Mouse (Mus musculus): ENCODE data around the gene Prkce. TPM values are rescaled to one million over a fixed set of nuclear protein-coding genes. Genes with fewer than 3 reads are reported as not detected.
A peak's percentile ranks its signal among the peaks of the same experiment; 100 is the strongest.

Prkce gene
- polyA plus RNA-seq, 1 experiment from 2014 or later: 1.9 TPM

DNA sequence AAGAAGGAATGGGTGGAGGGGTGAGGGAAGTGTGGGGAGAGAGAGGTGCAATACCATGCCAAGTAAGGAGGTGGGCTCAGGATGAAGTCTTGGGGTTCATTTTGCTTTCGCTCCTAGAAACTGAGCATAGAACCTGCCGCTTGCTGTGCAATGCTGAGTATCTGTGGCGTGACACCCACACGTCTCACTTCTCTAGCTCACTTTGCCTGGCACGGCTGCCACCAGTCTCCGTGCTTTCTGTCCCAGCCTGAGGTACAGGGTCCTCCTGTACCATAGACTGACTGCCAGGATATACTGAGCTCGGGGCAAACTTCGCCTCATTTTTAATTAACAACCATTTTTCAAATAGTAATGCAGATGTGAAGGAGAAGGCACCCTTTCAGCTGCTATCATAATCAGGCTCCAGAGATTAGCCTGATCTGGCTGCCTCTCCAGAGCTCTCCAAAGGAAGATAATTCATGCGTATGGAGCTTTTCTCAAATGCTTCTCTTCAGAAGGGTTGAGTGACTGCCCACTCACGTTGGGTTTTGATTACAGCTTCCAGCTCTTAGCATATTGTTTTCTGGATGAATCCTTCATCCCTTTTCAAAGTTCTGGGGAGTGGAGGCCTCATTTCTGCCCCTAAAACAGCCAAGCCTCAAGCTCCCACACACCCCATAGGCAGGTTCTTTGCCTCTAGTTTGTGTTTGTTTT lies 253.2 kb downstream of the Prkce start:
- 76% methylated on average over 10 of the region's 10 CpGs for WGBS (ENCODE audit: insufficient replicate concordance)
- Histone ChIP-seq H3K27me3 (replicated peaks) (no peaks in the 10 kb centered on the region), H3K9me3 (replicated peaks) (0 out of 2 replicates have a peak, but pooled peaks cover 5% of the 10 kb centered on the region), H3K9ac (no peak overlapping the region), H3K4me1 (peaks cover 6% of the 10 kb centered on the region; the same call in 1 of the 2 replicates), H3K27ac (no peak overlapping the region), H3K36me3 (no peaks in the 10 kb centered on the region), H3K4me3 (no peak overlapping the region), H3K4me2 (no peak overlapping the region)
- ATAC-seq: no peak

DNA sequence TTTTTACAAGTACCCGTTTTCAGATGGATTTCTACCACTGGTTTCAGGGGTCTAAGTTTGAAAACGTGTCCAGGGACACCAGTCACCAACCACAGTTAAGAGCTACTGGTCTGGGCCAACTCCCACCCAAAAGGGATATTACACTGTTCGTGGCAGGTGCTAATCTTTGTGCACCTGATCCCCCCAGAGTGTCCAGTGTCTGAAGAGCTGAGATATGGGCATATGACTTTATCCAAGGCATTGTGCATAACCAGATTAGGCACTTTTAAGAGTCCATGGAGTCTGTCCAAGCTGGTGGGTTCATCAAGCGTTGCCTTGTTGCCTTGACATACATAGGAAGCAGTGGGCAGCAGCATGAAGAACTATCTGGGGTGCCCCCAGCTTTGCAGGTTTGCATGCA lies 254.4 kb downstream of the Prkce start:
- peak; percentile 32 for ATAC-seq

DNA sequence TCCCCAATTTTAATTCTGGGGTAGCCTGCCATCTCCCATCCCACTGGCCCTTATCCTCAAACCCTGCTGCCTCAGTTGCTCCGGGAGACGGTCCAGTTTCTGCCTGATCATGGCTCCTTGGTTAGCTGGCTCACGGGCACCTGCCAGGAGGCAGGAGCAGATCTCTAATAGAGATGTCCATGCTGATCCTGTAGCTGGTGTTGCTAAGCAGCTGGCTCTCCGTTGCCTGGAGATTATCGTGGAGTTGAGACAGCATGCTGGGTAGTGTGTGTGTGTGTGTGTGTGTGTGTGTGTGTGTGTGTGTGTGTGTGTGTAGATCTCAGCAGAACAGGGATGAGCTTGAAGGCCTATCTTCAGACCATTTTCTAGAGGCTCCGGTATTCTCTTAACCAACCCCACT lies 262.3 kb downstream of the Prkce start:
- H3K9me3 ChIP-seq (replicated peaks): 0 out of 2 replicates have a peak, but pooled peaks cover 3% of the 10 kb centered on the region
- no peaks in the 10 kb centered on the region for H3K4me1 ChIP-seq
- H3K4me2 ChIP-seq: no peak overlapping the region
- no peaks in the 10 kb centered on the region for H3K36me3 ChIP-seq
- H3K4me3 ChIP-seq: no peak overlapping the region
- ATAC-seq: no peak
- 78% methylated on average over 6 of the region's 6 CpGs for WGBS (ENCODE audit: insufficient replicate concordance)
- H3K27ac ChIP-seq: no peak overlapping the region
- no peaks in the 10 kb centered on the region for H3K27me3 ChIP-seq (replicated peaks)
- H3K9ac ChIP-seq: no peak overlapping the region

More for the DNA sequence above, 254.4 kb downstream of the Prkce start:
- Histone ChIP-seq H3K27ac (no peak overlapping the region), H3K27me3 (replicated peaks) (no peaks in the 10 kb centered on the region), H3K9me3 (replicated peaks) (0 out of 2 replicates have a peak, but pooled peaks cover 5% of the 10 kb centered on the region), H3K36me3 (no peaks in the 10 kb centered on the region), H3K4me1 (peaks cover 6% of the 10 kb centered on the region; the same call in 1 of the 2 replicates), H3K4me3 (no peak overlapping the region), H3K4me2 (no peak overlapping the region), H3K9ac (no peak overlapping the region)
- 35% methylated on average over 4 of the region's 4 CpGs for WGBS (ENCODE audit: insufficient replicate concordance)

DNA sequence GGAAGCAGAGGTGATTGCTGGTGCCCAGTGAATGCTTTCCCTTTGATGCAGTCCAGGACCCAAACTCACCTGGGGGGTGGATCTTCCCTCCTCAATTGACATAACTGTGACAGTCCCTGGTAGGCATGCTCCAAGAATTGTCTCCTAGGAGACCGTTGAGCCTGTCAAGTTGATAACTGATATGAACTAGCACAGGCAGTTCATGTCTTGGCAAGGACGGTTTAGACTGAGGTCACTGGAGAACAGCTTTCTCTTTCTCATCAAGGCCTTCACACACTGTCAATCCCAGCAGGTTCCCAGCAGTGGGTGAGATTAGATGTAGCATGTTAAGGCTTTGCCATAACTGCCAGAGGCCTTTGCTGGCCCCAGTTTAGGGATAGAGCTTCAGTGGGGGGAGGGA lies 265.5 kb downstream of the Prkce start:
- no peak for ATAC-seq
- 0 out of 2 replicates have a peak, but pooled peaks cover 3% of the 10 kb centered on the region for H3K9me3 ChIP-seq (replicated peaks)
- WGBS (ENCODE audit: insufficient replicate concordance): 49% methylated on average over 2 of the region's 2 CpGs

DNA sequence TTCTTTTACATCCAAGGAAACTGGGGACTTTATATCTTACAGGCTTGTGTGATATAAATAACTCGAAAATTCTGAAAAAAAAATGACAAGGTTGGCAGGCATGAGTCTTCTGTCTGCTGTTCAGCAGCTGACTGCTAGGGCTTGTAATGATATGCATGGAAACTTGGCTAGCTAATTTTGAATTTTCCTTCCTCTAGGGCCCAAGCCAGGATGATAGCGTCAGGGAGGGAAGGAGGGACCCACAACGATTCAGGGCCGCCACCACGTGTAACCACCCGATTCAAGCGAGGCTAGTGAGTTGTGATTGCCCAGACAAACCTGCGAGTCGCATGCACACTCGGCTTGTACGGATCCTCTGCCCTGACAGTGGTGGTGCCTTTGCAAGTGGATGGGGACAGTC lies 266.2 kb downstream of the Prkce start:
- Histone ChIP-seq H3K4me1 (peaks cover 17% of the 10 kb centered on the region; the same call in 1 of the 2 replicates), H3K9me3 (replicated peaks) (0 out of 2 replicates have a peak, but pooled peaks cover 3% of the 10 kb centered on the region), H3K27ac (no peak overlapping the region), H3K4me3 (no peak overlapping the region), H3K9ac (no peak overlapping the region), H3K36me3 (no peaks in the 10 kb centered on the region), H3K4me2 (no peak overlapping the region), H3K27me3 (replicated peaks) (no peaks in the 10 kb centered on the region)
- ATAC-seq: no peak
- WGBS (ENCODE audit: insufficient replicate concordance): 81% methylated on average over 11 of the region's 11 CpGs

More for the DNA sequence above, 265.5 kb downstream of the Prkce start:
- Histone ChIP-seq H3K4me2 (no peak overlapping the region), H3K4me1 (0 out of 2 replicates have a peak, but pooled peaks cover 10% of the 10 kb centered on the region), H3K27ac (no peak overlapping the region), H3K9ac (no peak overlapping the region), H3K36me3 (no peaks in the 10 kb centered on the region), H3K4me3 (no peak overlapping the region), H3K27me3 (replicated peaks) (no peaks in the 10 kb centered on the region)

DNA sequence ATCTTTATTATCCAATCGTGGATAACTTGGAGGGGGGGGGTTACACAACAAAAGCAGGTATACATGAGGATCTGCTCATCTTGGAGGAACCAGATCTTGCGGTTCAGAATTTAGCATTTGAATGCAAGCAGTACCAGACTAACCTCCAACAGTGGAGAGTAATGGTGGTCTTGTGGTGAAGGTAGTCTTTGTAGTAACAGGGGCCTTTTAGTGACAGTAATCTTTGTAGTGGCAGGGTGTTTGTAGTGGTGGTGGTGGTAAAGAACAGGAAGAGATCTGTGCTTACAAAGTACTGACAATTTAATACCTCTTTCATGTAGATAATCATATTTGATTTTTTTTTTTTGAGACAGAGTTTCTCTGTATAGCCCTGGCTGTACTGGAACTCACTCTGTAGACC lies 267.2 kb downstream of the Prkce start:
- H3K4me1 ChIP-seq: peaks cover 23% of the 10 kb centered on the region; the same call in 1 of the 2 replicates
- H3K36me3 ChIP-seq: no peaks in the 10 kb centered on the region
- H3K9ac ChIP-seq: no peak overlapping the region
- no peak for ATAC-seq
- H3K4me3 ChIP-seq: no peak overlapping the region
- H3K4me2 ChIP-seq: no peak overlapping the region
- no peaks in the 10 kb centered on the region for H3K27me3 ChIP-seq (replicated peaks)
- no peak overlapping the region for H3K27ac ChIP-seq
- WGBS (ENCODE audit: insufficient replicate concordance): 70% methylated on average over 2 of the region's 2 CpGs
- H3K9me3 ChIP-seq (replicated peaks): 0 out of 2 replicates have a peak, but pooled peaks cover 3% of the 10 kb centered on the region

DNA sequence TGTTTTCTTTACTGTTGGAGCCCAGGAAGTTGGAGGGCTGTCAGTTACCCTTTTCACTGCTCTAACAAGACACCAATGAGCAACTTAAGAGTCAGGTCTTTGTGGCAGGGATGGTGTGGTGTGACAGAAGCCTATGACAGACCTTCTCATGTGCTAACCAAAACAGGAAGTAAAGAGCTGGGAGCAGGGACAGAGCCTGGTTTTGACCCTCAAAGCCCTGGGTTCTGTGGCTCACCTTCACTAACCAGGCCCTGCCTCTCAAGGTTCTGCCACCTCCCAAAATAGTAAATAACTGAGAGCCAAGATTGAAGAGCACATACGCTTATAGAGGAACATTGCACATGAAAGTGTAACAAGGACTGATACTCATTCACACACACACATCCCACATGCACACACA lies 268.0 kb downstream of the Prkce start:
- Histone ChIP-seq H3K4me2 (no peak overlapping the region), H3K36me3 (no peaks in the 10 kb centered on the region), H3K4me3 (no peak overlapping the region), H3K9me3 (replicated peaks) (0 out of 2 replicates have a peak, but pooled peaks cover 3% of the 10 kb centered on the region), H3K27ac (no peak overlapping the region), H3K4me1 (peaks cover 24% of the 10 kb centered on the region; the same call in 1 of the 2 replicates), H3K9ac (no peak overlapping the region), H3K27me3 (replicated peaks) (no peaks in the 10 kb centered on the region)
- 75% methylated on average over 1 of the region's 1 CpGs for WGBS (ENCODE audit: insufficient replicate concordance)
- ATAC-seq: no peak

DNA sequence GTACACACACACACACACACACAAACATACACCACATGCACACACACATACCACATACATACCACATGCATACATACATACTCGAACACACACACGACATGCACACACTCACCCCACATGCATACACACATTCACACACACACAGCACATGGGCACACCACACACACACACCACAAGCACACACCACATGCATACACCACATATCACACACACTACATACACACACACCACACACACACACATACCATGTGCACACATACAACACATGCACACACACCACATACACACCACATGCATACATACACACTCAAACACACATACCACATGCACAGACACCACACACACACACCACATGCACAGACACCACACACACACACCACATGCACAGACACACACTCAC lies 268.4 kb downstream of the Prkce start:
- H3K9ac ChIP-seq: no peak overlapping the region
- 84% methylated on average over 2 of the region's 2 CpGs for WGBS (ENCODE audit: insufficient replicate concordance)
- H3K36me3 ChIP-seq: no peaks in the 10 kb centered on the region
- no peak overlapping the region for H3K4me2 ChIP-seq
- H3K27me3 ChIP-seq (replicated peaks): no peaks in the 10 kb centered on the region
- peaks cover 24% of the 10 kb centered on the region; the same call in 1 of the 2 replicates for H3K4me1 ChIP-seq
- H3K9me3 ChIP-seq (replicated peaks): 0 out of 2 replicates have a peak, but pooled peaks cover 3% of the 10 kb centered on the region
- H3K27ac ChIP-seq: no peak overlapping the region
- no peak overlapping the region for H3K4me3 ChIP-seq
- no peak for ATAC-seq

DNA sequence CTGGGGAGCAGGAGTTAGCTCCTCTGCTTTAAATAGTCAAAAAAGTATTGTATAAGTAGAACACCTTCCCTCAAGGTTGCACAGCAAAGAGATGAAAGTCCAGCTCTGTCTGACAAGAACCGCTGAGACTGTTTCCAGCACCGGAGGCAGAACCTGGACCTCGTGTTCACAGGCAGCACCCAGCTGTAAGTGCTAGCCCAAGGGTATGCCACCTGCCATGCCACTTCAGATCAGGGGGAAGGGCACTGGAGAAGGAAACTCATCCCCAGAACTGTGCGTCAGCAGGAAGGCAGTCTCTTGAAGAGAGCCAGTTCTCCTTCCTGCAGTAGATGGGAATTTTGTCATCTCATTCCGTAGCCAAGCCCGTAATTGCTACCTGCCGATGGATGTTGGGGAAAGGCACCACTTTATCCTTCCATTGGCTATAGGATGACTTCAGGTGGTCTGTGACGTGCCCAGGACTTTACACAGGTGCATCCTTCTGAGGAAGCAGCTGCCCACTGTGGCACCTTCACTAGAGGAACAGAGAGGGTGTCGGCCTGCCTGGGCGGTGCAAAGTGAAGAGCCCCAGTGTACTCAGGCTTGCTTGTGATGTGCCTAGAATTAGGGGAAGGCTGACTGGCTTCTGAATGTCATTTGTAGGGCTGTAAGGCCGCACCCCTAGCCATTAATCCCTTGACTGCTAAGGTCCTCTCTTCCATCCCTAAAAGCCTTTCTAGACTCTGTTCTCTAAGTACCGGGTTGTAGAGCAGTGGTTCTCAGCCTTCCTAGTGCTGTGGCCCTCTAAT lies 269.2 kb downstream of the Prkce start:
- no peak overlapping the region for H3K4me2 ChIP-seq
- no peak overlapping the region for H3K4me3 ChIP-seq
- 82% methylated on average over 12 of the region's 12 CpGs for WGBS (ENCODE audit: insufficient replicate concordance)
- no peak for ATAC-seq
- H3K36me3 ChIP-seq: no peaks in the 10 kb centered on the region
- no peak overlapping the region for H3K9ac ChIP-seq
- H3K27me3 ChIP-seq (replicated peaks): no peaks in the 10 kb centered on the region
- 0 out of 2 replicates have a peak, but pooled peaks cover 3% of the 10 kb centered on the region for H3K9me3 ChIP-seq (replicated peaks)
- no peak overlapping the region for H3K27ac ChIP-seq
- H3K4me1 ChIP-seq: peaks cover 24% of the 10 kb centered on the region; the same call in 1 of the 2 replicates

DNA sequence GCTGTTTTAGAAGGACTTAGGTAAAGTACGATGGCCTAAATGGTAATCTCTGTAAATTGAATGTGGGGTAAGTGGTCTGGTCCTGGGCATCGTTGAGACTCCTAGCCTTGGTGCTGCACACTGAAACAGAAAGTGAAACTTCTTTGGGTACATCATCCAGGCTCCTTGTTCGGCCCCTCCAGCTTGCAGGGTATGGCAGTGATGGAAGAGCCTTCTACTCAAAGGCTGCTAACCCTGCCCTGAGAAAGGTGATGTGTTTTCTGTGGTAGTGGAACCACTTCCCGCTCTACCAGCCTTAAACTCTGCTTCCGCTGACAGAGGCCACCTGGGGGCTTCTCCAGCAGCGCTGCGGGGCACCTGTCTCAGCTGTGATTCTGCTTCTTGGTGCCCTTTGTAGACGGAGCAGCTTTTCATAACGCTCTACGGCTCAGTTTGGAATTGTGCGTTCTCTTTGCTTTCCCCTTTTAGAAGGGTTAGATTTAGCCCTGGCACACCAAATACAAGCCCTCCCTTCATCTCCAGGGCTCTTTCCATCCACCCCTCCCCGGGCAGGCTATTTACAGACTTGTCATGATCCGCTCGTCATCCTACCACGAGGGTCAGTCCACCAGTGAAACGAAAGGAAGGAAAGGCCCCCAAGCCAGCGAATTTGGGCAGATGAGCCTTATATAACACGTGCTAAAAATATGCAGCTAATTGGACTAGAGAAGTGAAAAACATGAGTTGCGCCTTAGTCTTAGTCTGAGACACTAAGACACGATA lies 270.1 kb downstream of the Prkce start:
- Histone ChIP-seq H3K27ac (no peak overlapping the region), H3K4me3 (no peak overlapping the region), H3K4me1 (peaks cover 24% of the 10 kb centered on the region; the same call in 1 of the 2 replicates), H3K4me2 (no peak overlapping the region), H3K9ac (no peak overlapping the region), H3K9me3 (replicated peaks) (0 out of 2 replicates have a peak, but pooled peaks cover 3% of the 10 kb centered on the region), H3K27me3 (replicated peaks) (no peaks in the 10 kb centered on the region), H3K36me3 (no peaks in the 10 kb centered on the region)
- no peak for ATAC-seq
- 65% methylated on average over 20 of the region's 20 CpGs for WGBS (ENCODE audit: insufficient replicate concordance)

DNA sequence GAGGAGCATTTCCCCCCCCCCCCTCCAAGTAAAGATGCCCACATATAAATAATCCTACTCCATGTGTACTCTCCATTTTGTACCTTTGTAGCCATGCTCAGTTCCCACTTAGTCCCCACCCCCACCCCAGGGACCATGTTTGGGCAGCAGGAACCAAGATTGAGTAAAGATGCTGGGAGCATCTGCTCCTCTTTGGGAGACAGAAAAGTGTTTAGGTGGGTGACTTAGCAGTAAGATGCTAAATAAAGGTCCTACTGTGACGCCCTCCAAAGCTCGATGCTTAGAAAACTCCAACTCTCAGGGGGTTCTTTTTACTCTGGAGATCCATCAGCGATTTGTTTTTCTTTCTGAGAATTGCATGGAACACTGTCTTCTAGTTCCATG lies 270.7 kb downstream of the Prkce start:
- Histone ChIP-seq H3K27me3 (replicated peaks) (no peaks in the 10 kb centered on the region), H3K4me3 (no peak overlapping the region), H3K9me3 (replicated peaks) (no peaks in the 10 kb centered on the region), H3K4me1 (peaks cover 24% of the 10 kb centered on the region; the same call in 1 of the 2 replicates), H3K36me3 (no peaks in the 10 kb centered on the region), H3K27ac (no peak overlapping the region), H3K9ac (no peak overlapping the region), H3K4me2 (no peak overlapping the region)
- WGBS (ENCODE audit: insufficient replicate concordance): 71% methylated on average over 3 of the region's 3 CpGs
- no peak for ATAC-seq

Data from liver, embryonic 12.5 days (tissue).